Mouse (Mus musculus): ENCODE measurements around the gene Arl3.

Arl3 gene

GRCm38 (mm10) chr19:46548110-46548509 is 24.9 kb downstream of the Arl3 start:
- in situ Hi-C loops (cut with MboI; ENCODE audit: low pct_unique_long_range_greater_than_20kb in 1 of 2, low sequenced_read_pairs in 2 of 2, unreplicated experiment in 1 of 2): no loop called here

GRCm38 (mm10) chr19:46547565-46547964 is 25.4 kb downstream of the Arl3 start:
- in situ Hi-C loops (cut with MboI; ENCODE audit: low pct_unique_long_range_greater_than_20kb in 1 of 2, low sequenced_read_pairs in 2 of 2, unreplicated experiment in 1 of 2): no loop called here

GRCm38 (mm10) chr19:46542750-46543149 is 30.2 kb downstream of the Arl3 start:
- in situ Hi-C loops (cut with MboI; ENCODE audit: low pct_unique_long_range_greater_than_20kb in 1 of 2, low sequenced_read_pairs in 2 of 2, unreplicated experiment in 1 of 2): no loop called here

GRCm38 (mm10) chr19:46538213-46538612 is 34.8 kb downstream of the Arl3 start:
- in situ Hi-C loops (cut with MboI; ENCODE audit: low pct_unique_long_range_greater_than_20kb in 1 of 2, low sequenced_read_pairs in 2 of 2, unreplicated experiment in 1 of 2): no loop called here

GRCm38 (mm10) chr19:46537357-46537756 is 35.6 kb downstream of the Arl3 start:
- in situ Hi-C loops (cut with MboI; ENCODE audit: low pct_unique_long_range_greater_than_20kb in 1 of 2, low sequenced_read_pairs in 2 of 2, unreplicated experiment in 1 of 2): no loop called here

GRCm38 (mm10) chr19:46534542-46535098 is 38.4 kb downstream of the Arl3 start:
- in situ Hi-C loops (cut with MboI; ENCODE audit: low pct_unique_long_range_greater_than_20kb in 1 of 2, low sequenced_read_pairs in 2 of 2, unreplicated experiment in 1 of 2): no loop called here

- in situ Hi-C loops (cut with MboI; ENCODE audit: low pct_unique_long_range_greater_than_20kb in 1 of 2, low sequenced_read_pairs in 2 of 2, unreplicated experiment in 1 of 2): no loop called here
Measured at GRCm38 (mm10) chr19:46533525-46533924, 39.5 kb downstream of the Arl3 start.

GRCm38 (mm10) chr19:46533066-46533465 is 39.9 kb downstream of the Arl3 start:
- in situ Hi-C loops (cut with MboI; ENCODE audit: low pct_unique_long_range_greater_than_20kb in 1 of 2, low sequenced_read_pairs in 2 of 2, unreplicated experiment in 1 of 2): no loop called here

GRCm38 (mm10) chr19:46532031-46532688 is 40.8 kb downstream of the Arl3 start:
- in situ Hi-C loops (cut with MboI; ENCODE audit: low pct_unique_long_range_greater_than_20kb in 1 of 2, low sequenced_read_pairs in 2 of 2, unreplicated experiment in 1 of 2): no loop called here

GRCm38 (mm10) chr19:46531071-46532030 is 41.6 kb downstream of the Arl3 start:
- in situ Hi-C loops (cut with MboI; ENCODE audit: low pct_unique_long_range_greater_than_20kb in 1 of 2, low sequenced_read_pairs in 2 of 2, unreplicated experiment in 1 of 2): no loop called here

GRCm38 (mm10) chr19:46530449-46530990 is 42.5 kb downstream of the Arl3 start:
- in situ Hi-C loops (cut with MboI; ENCODE audit: low pct_unique_long_range_greater_than_20kb in 1 of 2, low sequenced_read_pairs in 2 of 2, unreplicated experiment in 1 of 2): no loop called here

GRCm38 (mm10) chr19:46529601-46530448 is 43.2 kb downstream of the Arl3 start:
- in situ Hi-C loops (cut with MboI; ENCODE audit: low pct_unique_long_range_greater_than_20kb in 1 of 2, low sequenced_read_pairs in 2 of 2, unreplicated experiment in 1 of 2): no loop called here

GRCm38 (mm10) chr19:46528529-46529213 is 44.3 kb downstream of the Arl3 start:
- in situ Hi-C loops (cut with MboI; ENCODE audit: low pct_unique_long_range_greater_than_20kb in 1 of 2, low sequenced_read_pairs in 2 of 2, unreplicated experiment in 1 of 2): no loop called here

- in situ Hi-C loops (cut with MboI; ENCODE audit: low pct_unique_long_range_greater_than_20kb in 1 of 2, low sequenced_read_pairs in 2 of 2, unreplicated experiment in 1 of 2): no loop called here
Measured at GRCm38 (mm10) chr19:46527632-46528528, 45.1 kb downstream of the Arl3 start.

- in situ Hi-C loops (cut with MboI; ENCODE audit: low pct_unique_long_range_greater_than_20kb in 1 of 2, low sequenced_read_pairs in 2 of 2, unreplicated experiment in 1 of 2): no loop called here
Measured at GRCm38 (mm10) chr19:46525691-46526631, 47.0 kb downstream of the Arl3 start.

All from mouse embryonic stem cell (cell line).